34 mouse cellular contexts compared by ENCODE assay signal in the genomic region with DNA sequence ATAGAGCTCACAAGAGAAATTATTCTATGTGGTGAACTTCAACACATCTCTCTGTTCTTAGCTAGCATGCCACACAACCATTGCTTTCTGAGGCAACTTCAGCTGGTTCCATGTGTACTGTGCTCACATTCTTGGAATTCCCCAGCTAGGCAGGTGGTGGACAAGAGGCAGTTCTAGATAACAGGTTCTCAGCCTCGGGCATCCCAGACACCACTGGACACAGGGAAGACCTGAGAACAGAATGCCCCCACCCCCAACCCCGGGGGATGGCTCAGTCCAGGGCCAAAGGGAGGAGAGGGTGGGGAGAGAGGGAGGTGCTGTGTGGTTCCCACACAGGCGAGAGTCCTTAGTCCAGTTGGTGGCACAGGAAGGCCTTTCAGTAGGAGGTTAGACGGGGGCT. TPM values are rescaled to one million over a fixed set of nuclear protein-coding genes. Genes with fewer than 3 reads are reported as not detected.
DNase-seq lines count a peak whose midpoint lies in the region; ATAC-seq and TF ChIP-seq lines count a peak whose summit lies in the region.
"Had no signal": no experiment of that assay in that cellular context is flagged by ENCODE, and none has a peak within 500 bp of the region (broad histone marks: within the 10 kb centered on the region; RNA-seq: fewer than 3 reads in every experiment).

No protein-coding gene starts in this region.

- intact Hi-C loops in heart, postnatal 36 days (cut with DNase I) = no loop called here

- peak; percentile 1 for DNase-seq in kidney, adult 2 months
- no peak for DNase-seq in midbrain, embryonic 10.5 days (ENCODE audit: low spot score)
- peak; percentile 63 for DNase-seq in ZHBTc4 (ENCODE audit: low read depth, low spot score)
- peak; percentile 73 for DNase-seq in yolk sac, embryonic 10.5 days (ENCODE audit: low spot score)
- DNase-seq in heart, postnatal 36 days = no peak
- DNase-seq: adrenal gland, adult 8-10 months; cerebellum, adult 8-10 months; gastrocnemius, adult 2 months; gastrocnemius, postnatal 36 days; heart, adult 18-20 months; heart, postnatal 4 days; liver, postnatal 0 days; retina, postnatal 1 day; right cerebral cortex, postnatal 14 days; thymus, postnatal 4 days had no signal

- H3K27ac ChIP-seq in kidney, adult 2 months (ENCODE audit: insufficient read depth, low read depth, low read length) = no peak overlapping the region
- no peak overlapping the region for H3K27ac ChIP-seq in kidney, embryonic 16.5 days (ENCODE audit: low read length)
- 0 out of 2 replicates have a peak overlapping the region, but pooled peaks have one; percentile 28 for H3K27ac ChIP-seq in midbrain, embryonic 10.5 days (replicated peaks)
- H3K27ac ChIP-seq in midbrain, embryonic 15.5 days = no peak overlapping the region
- H3K27ac ChIP-seq in liver, embryonic 12.5 days = no peak overlapping the region
- H3K27ac ChIP-seq: forebrain, embryonic 15.5 days; gastrocnemius, adult 2 months; hindbrain, embryonic 14.5 days; kidney, embryonic 15.5 days; limb, embryonic 13.5 days; neural tube, embryonic 13.5 days had no signal

- no peak for ATAC-seq in kidney, embryonic 16.5 days (ENCODE audit: low FRiP score, low TSS enrichment)
- ATAC-seq in midbrain, embryonic 15.5 days (replicated peaks) = no peak
- ATAC-seq in liver, embryonic 12.5 days = no peak
- ATAC-seq: forebrain, embryonic 15.5 days; intestine, postnatal 0 days; liver, postnatal 0 days; Patski had no signal

- H3K4me2 ChIP-seq in kidney, embryonic 16.5 days (replicated peaks; ENCODE audit: low read depth, low read length) = no peak overlapping the region
- no peak overlapping the region for H3K4me2 ChIP-seq in midbrain, embryonic 15.5 days
- no peak overlapping the region for H3K4me2 ChIP-seq in liver, embryonic 12.5 days
- H3K4me2 ChIP-seq: forebrain, embryonic 15.5 days; heart, embryonic 11.5 days; hindbrain, embryonic 14.5 days; kidney, embryonic 15.5 days; limb, embryonic 13.5 days; liver, embryonic 11.5 days; midbrain, embryonic 11.5 days; neural tube, embryonic 13.5 days had no signal

- H3K4me3 ChIP-seq in kidney, adult 2 months (ENCODE audit: insufficient read depth, low read depth, low read length) = no peak overlapping the region
- H3K4me3 ChIP-seq in kidney, embryonic 16.5 days (ENCODE audit: low read length) = no peak overlapping the region
- no peak overlapping the region for H3K4me3 ChIP-seq in midbrain, embryonic 10.5 days
- no peak overlapping the region for H3K4me3 ChIP-seq in midbrain, embryonic 15.5 days
- no peak overlapping the region for H3K4me3 ChIP-seq in liver, embryonic 12.5 days
- H3K4me3 ChIP-seq: forebrain, embryonic 15.5 days; gastrocnemius, adult 2 months; kidney, embryonic 15.5 days; limb, embryonic 13.5 days; neural tube, embryonic 13.5 days had no signal

- H3K9me3 ChIP-seq in kidney, embryonic 16.5 days (ENCODE audit: low read length) = no peaks in the 10 kb centered on the region
- no peaks in the 10 kb centered on the region for H3K9me3 ChIP-seq in midbrain, embryonic 10.5 days (replicated peaks)
- no peaks in the 10 kb centered on the region for H3K9me3 ChIP-seq in midbrain, embryonic 15.5 days
- H3K9me3 ChIP-seq in liver, embryonic 12.5 days (replicated peaks) = no peaks in the 10 kb centered on the region
- H3K9me3 ChIP-seq: forebrain, embryonic 15.5 days; G1E; kidney, embryonic 15.5 days; limb, embryonic 13.5 days; neural tube, embryonic 13.5 days had no signal

- TF ChIP-seq CTCF in kidney, adult 2 months (conservative IDR thresholded peaks at IDR 0.05; ENCODE audit: insufficient read depth, insufficient read length, low read depth, low read length) = no peak

- no peaks in the 10 kb centered on the region for H3K27me3 ChIP-seq in kidney, adult 2 months (replicated peaks; ENCODE audit: control insufficient read depth, insufficient read depth, low read length)
- H3K27me3 ChIP-seq in kidney, embryonic 16.5 days (ENCODE audit: insufficient read depth, low read length) = no peaks in the 10 kb centered on the region
- H3K27me3 ChIP-seq in midbrain, embryonic 10.5 days (ENCODE audit: low read depth, poor library complexity, severe bottlenecking) = no peaks in the 10 kb centered on the region
- H3K27me3 ChIP-seq in midbrain, embryonic 15.5 days (replicated peaks) = no peaks in the 10 kb centered on the region
- no peaks in the 10 kb centered on the region for H3K27me3 ChIP-seq in liver, embryonic 12.5 days (replicated peaks)
- H3K27me3 ChIP-seq: CH12.LX; forebrain, embryonic 15.5 days; kidney, embryonic 15.5 days; limb, embryonic 13.5 days; neural tube, embryonic 13.5 days; Patski had no signal

- TF ChIP-seq POLR2A in kidney, adult 2 months (IDR thresholded peaks at IDR 0.05; ENCODE audit: low read depth, low read length) = no peak

- H3K4me1 ChIP-seq in kidney, adult 2 months (ENCODE audit: control insufficient read depth, insufficient read depth, low read length) = no peaks in the 10 kb centered on the region
- no peaks in the 10 kb centered on the region for H3K4me1 ChIP-seq in kidney, embryonic 16.5 days (ENCODE audit: insufficient read depth, low read length)
- H3K4me1 ChIP-seq in midbrain, embryonic 10.5 days = no peaks in the 10 kb centered on the region
- H3K4me1 ChIP-seq in midbrain, embryonic 15.5 days = no peaks in the 10 kb centered on the region
- H3K4me1 ChIP-seq in liver, embryonic 12.5 days = no peaks in the 10 kb centered on the region
- H3K4me1 ChIP-seq: forebrain, embryonic 15.5 days; kidney, embryonic 15.5 days; limb, embryonic 13.5 days; neural tube, embryonic 13.5 days had no signal

- H3K9ac ChIP-seq in kidney, embryonic 16.5 days (replicated peaks; ENCODE audit: low read length) = no peak overlapping the region
- H3K9ac ChIP-seq in midbrain, embryonic 15.5 days = no peak overlapping the region
- H3K9ac ChIP-seq in liver, embryonic 12.5 days = no peak overlapping the region
- H3K9ac ChIP-seq: forebrain, embryonic 15.5 days; hindbrain, embryonic 14.5 days; kidney, embryonic 15.5 days; limb, embryonic 13.5 days; liver, postnatal 0 days; neural tube, embryonic 13.5 days had no signal

- WGBS in kidney, adult 2 months = 26% methylated on average over 4 of the region's 4 CpGs
- WGBS in kidney, embryonic 16.5 days = 39% methylated on average over 4 of the region's 4 CpGs
- WGBS in midbrain, embryonic 10.5 days = 59% methylated on average over 4 of the region's 4 CpGs
- 52% methylated on average over 4 of the region's 4 CpGs for WGBS in midbrain, embryonic 15.5 days
- WGBS in liver, embryonic 12.5 days (ENCODE audit: insufficient replicate concordance) = 30% methylated on average over 4 of the region's 4 CpGs

- no peaks in the 10 kb centered on the region for H3K36me3 ChIP-seq in kidney, adult 2 months (ENCODE audit: control insufficient read depth, insufficient read depth, low read length)
- no peaks in the 10 kb centered on the region for H3K36me3 ChIP-seq in kidney, embryonic 16.5 days (ENCODE audit: insufficient read depth, low read length)
- H3K36me3 ChIP-seq in midbrain, embryonic 10.5 days = no peaks in the 10 kb centered on the region
- H3K36me3 ChIP-seq in midbrain, embryonic 15.5 days (replicated peaks) = no peaks in the 10 kb centered on the region
- H3K36me3 ChIP-seq in liver, embryonic 12.5 days = no peaks in the 10 kb centered on the region
- H3K36me3 ChIP-seq: forebrain, embryonic 15.5 days; kidney, embryonic 15.5 days; limb, embryonic 13.5 days; neural tube, embryonic 13.5 days had no signal

RNA-seq across cellular contexts. Expression of gene Hormad2, which starts 36.6 kb away (rescaled TPM):
- polyA plus RNA-seq in kidney, adult 2 months (2012; rRNA removed) = not detected in 2 replicates
- polyA plus RNA-seq in kidney, embryonic 16.5 days (2015; fragmentation: Nextera tagmentation; extraction: Ambion mirVana) = 0.51 and 0.66 TPM in 2 replicates
- polyA plus RNA-seq in midbrain, embryonic 10.5 days (2016; fragmentation: Nextera tagmentation; extraction: Ambion mirVana) = 0.17 and 0.22 TPM in 2 replicates
- not detected in 2 replicates for polyA plus RNA-seq in midbrain, embryonic 15.5 days (2015; fragmentation: Nextera tagmentation; extraction: Ambion mirVana)
- under 1 TPM in 1 of 2 experiments, not detected in 1; 0.14 TPM for total RNA-seq in heart, postnatal 36 days (2021)
- 0.67 and 0.77 TPM in 2 replicates for polyA plus RNA-seq in liver, embryonic 12.5 days (2016; fragmentation: Nextera tagmentation; extraction: Ambion mirVana)
- total RNA-seq: CH12.LX; gastrocnemius, adult 2 months; gastrocnemius, postnatal 36 days; heart, adult 18-20 months; left cerebral cortex, postnatal 36 days; midbrain, postnatal 0 days had no signal
- polyA plus RNA-seq: C2C12; forebrain, embryonic 15.5 days; Patski; small intestine, adult 2 months had no signal

Comparison
In these comparisons a context has a peak if more than half of its experiments do, and no peak if none do; other contexts are left out.
1. DNase-seq: peak in kidney, adult 2 months (single experiment), ZHBTc4 (single experiment) and yolk sac, embryonic 10.5 days (single experiment); none in midbrain, embryonic 10.5 days (single experiment) and heart, postnatal 36 days (0 of 2).